In genomic region chr12:87334886-87335285, GRCm38 (mm10) we compare ENCODE assay signal across 10 mouse cellular contexts. TPM values are rescaled to one million over a fixed set of nuclear protein-coding genes. Genes with fewer than 3 reads are reported as not detected.
DNase-seq lines count a peak whose midpoint lies in the region; TF ChIP-seq lines count a peak whose summit lies in the region.
"Had no signal": no experiment of that assay in that cellular context is flagged by ENCODE, and none has a peak within 500 bp of the region (broad histone marks: within the 10 kb centered on the region; RNA-seq: fewer than 3 reads in every experiment).

No protein-coding gene starts in this region.

- TF ChIP-seq EP300 in CH12.LX (IDR thresholded peaks at IDR 0.05; ENCODE audit: low read length), result no peak

- H3K79me2 ChIP-seq in CH12.LX (replicated peaks; ENCODE audit: control insufficient read depth, extremely low read depth, insufficient read depth, poor library complexity, severe bottlenecking), result no peaks in the 10 kb centered on the region

- no peaks in the 10 kb centered on the region for H3K9me3 ChIP-seq in CH12.LX (replicated peaks; ENCODE audit: low read length)
- H3K9me3 ChIP-seq: embryonic facial prominence, embryonic 12.5 days; heart, embryonic 15.5 days had no signal

- peaks cover 0 to 28% of the 10 kb centered on the region in 2 experiments for H3K36me3 ChIP-seq in CH12.LX (replicated peaks in 1 of 2; ENCODE audit: control insufficient read depth in 1 of 2, insufficient read depth in 1 of 2, low read length in 1 of 2)
- H3K36me3 ChIP-seq: heart, embryonic 15.5 days had no signal

- H3K27ac ChIP-seq in layer of hippocampus, adult 2 months, result no peak overlapping the region
- no peak overlapping the region for H3K27ac ChIP-seq in CH12.LX (ENCODE audit: insufficient read depth, low read depth)
- H3K27ac ChIP-seq: embryonic facial prominence, embryonic 12.5 days; heart, embryonic 15.5 days had no signal

- in situ Hi-C loops in CH12.LX (cut with MboI; ENCODE audit: low pct_ligation_motif_present, low pct_unique_long_range_greater_than_20kb, low sequenced_read_pairs), result loop anchor here (5.0 kb wide), 1 partner anchor 133 kb away; the partner anchor contains the start of gene Tmed8

- peak; percentile 42 to 61 for DNase-seq in cerebellum, postnatal 14 days
- no peak for DNase-seq in cerebellum, adult 18-20 months
- peak; percentile 20 to 30 for DNase-seq in layer of hippocampus, adult 2 months (ENCODE audit: low spot score in 2 of 2)
- DNase-seq in layer of hippocampus, postnatal 36 days, result no peak
- DNase-seq in CH12.LX (ENCODE audit: extremely low read depth), result peak; percentile 56
- DNase-seq in embryo, embryonic 11 days, result peak; percentile 35
- no peak for DNase-seq in right cerebral cortex, postnatal 14 days
- no peak for DNase-seq in spleen, postnatal 10 days (ENCODE audit: low spot score in 2 of 2)

- TF ChIP-seq POLR2A in CH12.LX (IDR thresholded peaks at IDR 0.05; ENCODE audit: low read depth, low read length), result no peak

- no peak overlapping the region for H3K4me2 ChIP-seq in CH12.LX (ENCODE audit: insufficient read depth, low read depth, poor library complexity, severe bottlenecking)
- H3K4me2 ChIP-seq: embryonic facial prominence, embryonic 12.5 days; heart, embryonic 15.5 days had no signal

- TF ChIP-seq RAD21 in CH12.LX (IDR thresholded peaks at IDR 0.05; ENCODE audit: low read depth, low read length), result peak; percentile 98

- no peak overlapping the region for H3K4me3 ChIP-seq in layer of hippocampus, adult 2 months
- no peak overlapping the region for H3K4me3 ChIP-seq in CH12.LX (replicated peaks in 1 of 3; ENCODE audit: low read depth in 2 of 3, low read length in 2 of 3, poor library complexity in 1 of 3)
- H3K4me3 ChIP-seq: embryonic facial prominence, embryonic 12.5 days; heart, embryonic 15.5 days had no signal

- dilution Hi-C loops in CH12.LX (cut with MboI; ENCODE audit: extremely low pct_ligation_motif_present, extremely low pct_unique_long_range_greater_than_20kb, low sequenced_read_pairs), result no loop called here

- peak; percentile 83 for TF ChIP-seq CTCF in layer of hippocampus, adult 2 months (conservative IDR thresholded peaks at IDR 0.05)
- TF ChIP-seq CTCF in CH12.LX (conservative IDR thresholded peaks at IDR 0.05 in 1 of 2, IDR thresholded peaks at IDR 0.05 in 1 of 2; ENCODE audit: low read depth in 2 of 2, low read length in 2 of 2), result peak in 1 of 2 experiments; percentile 91; a peak in 2 of 4 replicates

- no peaks in the 10 kb centered on the region for H3K27me3 ChIP-seq in CH12.LX (replicated peaks)
- H3K27me3 ChIP-seq: embryonic facial prominence, embryonic 12.5 days; heart, embryonic 15.5 days had no signal

- H3K9ac ChIP-seq in CH12.LX (ENCODE audit: insufficient read depth, low read depth), result no peak overlapping the region
- H3K9ac ChIP-seq: embryonic facial prominence, embryonic 12.5 days; heart, embryonic 15.5 days had no signal

- peaks cover 12 to 26% of the 10 kb centered on the region in 2 experiments for H3K4me1 ChIP-seq in CH12.LX (ENCODE audit: control insufficient read depth in 1 of 2, insufficient read depth in 2 of 2)
- H3K4me1 ChIP-seq: embryonic facial prominence, embryonic 12.5 days; heart, embryonic 15.5 days had no signal

TF ChIP-seq in CH12.LX, 34 proteins besides CTCF, POLR2A, EP300 and RAD21:
- no peak for TF ChIP-seq RCOR1 (conservative IDR thresholded peaks at IDR 0.05; ENCODE audit: low read depth, low read length)
- peak; percentile 88 for TF ChIP-seq SMC3 (IDR thresholded peaks at IDR 0.05; ENCODE audit: low read depth, low read length)
- no peak for TF ChIP-seq ETS1 (conservative IDR thresholded peaks at IDR 0.05; ENCODE audit: low read depth, low read length)
- TF ChIP-seq JUN (IDR thresholded peaks at IDR 0.05; ENCODE audit: insufficient read depth, low read depth, low read length), result no peak
- TF ChIP-seq SIN3A (IDR thresholded peaks at IDR 0.05; ENCODE audit: low read length), result no peak
- peak; percentile 67 for TF ChIP-seq ZC3H11A (IDR thresholded peaks at IDR 0.05; ENCODE audit: low read depth, low read length)
- no peak for TF ChIP-seq MAX (IDR thresholded peaks at IDR 0.05; ENCODE audit: low read length)
- TF ChIP-seq JUND (conservative IDR thresholded peaks at IDR 0.05; ENCODE audit: low read depth, low read length), result 0 out of 2 replicates have a peak, but pooled peaks have one; percentile 27
- TF ChIP-seq ZMIZ1 (IDR thresholded peaks at IDR 0.05; ENCODE audit: low read depth, low read length), result no peak
- TF ChIP-seq MYC (IDR thresholded peaks at IDR 0.05; ENCODE audit: low read depth, low read length), result no peak
- no peak for TF ChIP-seq KAT2A (IDR thresholded peaks at IDR 0.05; ENCODE audit: insufficient replicate concordance, low read length)
- TF ChIP-seq IRF4 (IDR thresholded peaks at IDR 0.05; ENCODE audit: low read depth, low read length), result 0 out of 2 replicates have a peak, but pooled peaks have one; percentile 23

RNA-seq across cellular contexts. Expression of gene Ism2, which starts 35.4 kb away (rescaled TPM):
- total RNA-seq in layer of hippocampus, adult 2 months (2021), result under 1 TPM; 0.32 to 0.33 TPM
- under 1 TPM in 1 of 2 experiments, not detected in 1; 0.42 TPM for total RNA-seq in layer of hippocampus, postnatal 36 days (2021)
- 0.08 TPM in 2 replicates for total RNA-seq in CH12.LX (2012; rRNA removed)
- total RNA-seq in CH12.LX (2014; rRNA removed), result not detected in 2 replicates
- polyA plus RNA-seq in CH12.LX (2012; ENCODE audit: insufficient read length, low read depth), result 0.16 TPM in 1 of 2 replicates, not detected in the other

RNA-seq across cellular contexts. Expression of gene Sptlc2, which starts 53.3 kb away (rescaled TPM):
- 10 to 100 TPM; 26.0 to 33.8 TPM for total RNA-seq in layer of hippocampus, adult 2 months (2021)
- 10 to 100 TPM; 29.2 to 32.8 TPM for total RNA-seq in layer of hippocampus, postnatal 36 days (2021)
- 37.1 and 37.4 TPM in 2 replicates for total RNA-seq in CH12.LX (2012; rRNA removed)
- 49.2 and 56.5 TPM in 2 replicates for total RNA-seq in CH12.LX (2014; rRNA removed)
- 68.6 and 72.2 TPM in 2 replicates for polyA plus RNA-seq in CH12.LX (2012; ENCODE audit: insufficient read length, low read depth)

Comparison
In these comparisons a context has a peak if more than half of its experiments do, and no peak if none do; other contexts are left out.
1. DNase-seq: peak in cerebellum, postnatal 14 days (2 of 2), layer of hippocampus, adult 2 months (2 of 2), CH12.LX (single experiment) and embryo, embryonic 11 days (single experiment); none in cerebellum, adult 18-20 months (0 of 2), layer of hippocampus, postnatal 36 days (0 of 2), right cerebral cortex, postnatal 14 days (single experiment) and spleen, postnatal 10 days (0 of 2).